Mouse (Mus musculus) myocyte (in vitro differentiated cells): ENCODE measurements around the gene Traf3. TPM values are rescaled to one million over a fixed set of nuclear protein-coding genes. Genes with fewer than 3 reads are reported as not detected.

ENCODE experiments used
- H3K27me3 ChIP-seq: one replicate; pipeline ENCODE4 v1.6.1; 2011; ENCODE audit not compliant: control insufficient read depth, insufficient read depth, insufficient read length
- H3K36me3 ChIP-seq: one replicate; pipeline ENCODE4 v1.6.1; 2011; ENCODE audit not compliant: control insufficient read depth, insufficient read depth
- H3K4me2 ChIP-seq: one replicate; pipeline ENCODE4 v1.6.1; 2011; ENCODE audit warnings: low read depth, control low read depth
- H3K4me3 ChIP-seq: one replicate; pipeline ENCODE4 v1.5.1; 2011; ENCODE audit warnings: mild to moderate bottlenecking, control low read depth, moderate library complexity
- H3K79me2 ChIP-seq: one replicate; pipeline ENCODE4 v1.6.1; 2011; ENCODE audit not compliant: control insufficient read depth, insufficient read depth
- H3ac ChIP-seq: one replicate; pipeline ENCODE4 v1.6.1; 2011; ENCODE audit not compliant: control insufficient read depth, insufficient read length
- CEBPB ChIP-seq: IDR thresholded peaks from 2 replicates; pipeline ENCODE4 v1.6.1; 2011; ENCODE audit warnings: mild to moderate bottlenecking, moderate library complexity; ENCODE audit not compliant: poor library complexity, insufficient read depth, severe bottlenecking
- E2F4 ChIP-seq: IDR thresholded peaks from one replicate; pipeline ENCODE4 v1.6.1; 2011; ENCODE audit warnings: mild to moderate bottlenecking, control low read depth, moderate library complexity; ENCODE audit not compliant: insufficient read depth
- MAX ChIP-seq: IDR thresholded peaks from one replicate; pipeline ENCODE4 v1.6.1; 2011; ENCODE audit warnings: low read depth, mild to moderate bottlenecking, control low read depth
- MYOD1 ChIP-seq, 3 experiments: IDR thresholded peaks; one replicate each; pipeline ENCODE4 v1.6.1; 2011; ENCODE audit warnings: control low read depth in 2 of 3, low read depth in 2 of 3, mild to moderate bottlenecking in 2 of 3, moderate library complexity in 1 of 3; ENCODE audit not compliant: insufficient read length in 2 of 3, control insufficient read depth in 1 of 3
- MYOG ChIP-seq, 3 experiments: IDR thresholded peaks; one replicate each; pipeline ENCODE4 v1.6.1; 2011; ENCODE audit warnings: control low read depth in 2 of 3, low read depth in 2 of 3, mild to moderate bottlenecking in 2 of 3; ENCODE audit not compliant: insufficient read length in 2 of 3, control insufficient read depth in 1 of 3, insufficient read depth in 1 of 3
- POLR2A ChIP-seq: IDR thresholded peaks from one replicate; pipeline ENCODE4 v1.6.1; 2011; ENCODE audit warnings: low read depth, mild to moderate bottlenecking, control low read depth, moderate library complexity; ENCODE audit not compliant: insufficient read length
- POLR2AphosphoS2 ChIP-seq: IDR thresholded peaks from one replicate; pipeline ENCODE4 v1.6.1; 2011; ENCODE audit warnings: low read depth, control low read depth; ENCODE audit not compliant: insufficient read length
- REST ChIP-seq: IDR thresholded peaks from one replicate; pipeline ENCODE4 v1.6.1; 2011; ENCODE audit warnings: mild to moderate bottlenecking, control low read depth, moderate library complexity; ENCODE audit not compliant: insufficient read depth, insufficient read length
- SRF ChIP-seq: IDR thresholded peaks from one replicate; pipeline ENCODE4 v1.6.1; 2011; ENCODE audit warnings: low read depth; ENCODE audit not compliant: control insufficient read depth, insufficient read length
- TCF12 ChIP-seq: IDR thresholded peaks from one replicate; pipeline ENCODE4 v1.6.1; 2011; ENCODE audit warnings: mild to moderate bottlenecking, control low read depth; ENCODE audit not compliant: poor library complexity, insufficient read depth, severe bottlenecking
- TCF3 ChIP-seq: IDR thresholded peaks from one replicate; pipeline ENCODE4 v1.6.1; 2011; ENCODE audit warnings: low read depth, control low read depth; ENCODE audit not compliant: insufficient read length
- USF1 ChIP-seq: IDR thresholded peaks from one replicate; pipeline ENCODE4 v1.6.1; 2011; ENCODE audit warnings: low read depth, mild to moderate bottlenecking, control low read depth, moderate library complexity
- polyA plus RNA-seq: library from polyadenylated mRNA; unstranded; fragments of >200 nt; fragmentation: generic; extraction: Trizol; gene quantifications from one replicate; pipeline ENCODE4 v1.2.1, GENCODE M21; 2012; ENCODE audit warnings: missing spikeins

Gene Traf3
- polyA plus RNA-seq, 1 experiment = 8.7 TPM

- Histone ChIP-seq H3K4me2 (peak overlapping the region; percentile 72), H3ac (peak overlapping the region; percentile 40), H3K4me3 (peak overlapping the region; percentile 49), H3K79me2 (peaks cover 40% of the 10 kb centered on the region), H3K36me3 (no peaks in the 10 kb centered on the region), H3K27me3 (no peaks in the 10 kb centered on the region)
- TF ChIP-seq USF1 = no peak
- no peak for TF ChIP-seq CEBPB
- no peak for TF ChIP-seq TCF3
- TF ChIP-seq MYOG (IDR thresholded peaks at IDR 0.05; ENCODE audit: control insufficient read depth in 1 of 3, insufficient read depth in 1 of 3, insufficient read length in 2 of 3, low read depth in 2 of 3) = no peak
- TF ChIP-seq REST = no peak
Observed at GRCm38 (mm10) chr12:111166681-111167289, 615 bp downstream of the Traf3 start.

GRCm38 (mm10) chr12:111168891-111169290 lies 2.7 kb downstream of the Traf3 start:
- H3ac ChIP-seq = no peak overlapping the region
- no peaks in the 10 kb centered on the region for H3K27me3 ChIP-seq
- TF ChIP-seq TCF3 (no peak), MAX (no peak), SRF (no peak), REST (no peak), E2F4 (no peak), CEBPB (no peak), POLR2AphosphoS2 (no peak), TCF12 (no peak), MYOG (IDR thresholded peaks at IDR 0.05; ENCODE audit: control insufficient read depth in 1 of 3, insufficient read depth in 1 of 3, insufficient read length in 2 of 3, low read depth in 2 of 3) (no peak), POLR2A (no peak), MYOD1 (IDR thresholded peaks at IDR 0.05; ENCODE audit: control insufficient read depth in 1 of 3, insufficient read length in 2 of 3, low read depth in 2 of 3) (no peak), USF1 (no peak)
- H3K79me2 ChIP-seq = peaks cover 54% of the 10 kb centered on the region
- no peak overlapping the region for H3K4me3 ChIP-seq
- H3K36me3 ChIP-seq = peaks cover 3% of the 10 kb centered on the region
- H3K4me2 ChIP-seq = no peak overlapping the region

- Histone ChIP-seq H3K79me2 (peaks cover 62% of the 10 kb centered on the region), H3K27me3 (no peaks in the 10 kb centered on the region), H3K36me3 (peaks cover 3% of the 10 kb centered on the region), H3K4me3 (no peak overlapping the region), H3K4me2 (no peak overlapping the region), H3ac (no peak overlapping the region)
- TF ChIP-seq MYOD1 (IDR thresholded peaks at IDR 0.05; ENCODE audit: control insufficient read depth in 1 of 3, insufficient read length in 2 of 3, low read depth in 2 of 3) = no peak
Observed at GRCm38 (mm10) chr12:111178772-111179171, 12.6 kb downstream of the Traf3 start.

GRCm38 (mm10) chr12:111181848-111182247 lies 15.7 kb downstream of the Traf3 start:
- Histone ChIP-seq H3K4me3 (no peak overlapping the region), H3K79me2 (peaks cover 52% of the 10 kb centered on the region), H3K4me2 (no peak overlapping the region), H3K27me3 (no peaks in the 10 kb centered on the region), H3ac (no peak overlapping the region), H3K36me3 (no peaks in the 10 kb centered on the region)
- no peak for TF ChIP-seq POLR2AphosphoS2
- no peak for TF ChIP-seq TCF3
- TF ChIP-seq REST = no peak
- TF ChIP-seq MAX = no peak
- no peak for TF ChIP-seq MYOG (IDR thresholded peaks at IDR 0.05; ENCODE audit: control insufficient read depth in 1 of 3, insufficient read depth in 1 of 3, insufficient read length in 2 of 3, low read depth in 2 of 3)
- no peak for TF ChIP-seq USF1
- no peak for TF ChIP-seq TCF12
- TF ChIP-seq MYOD1 (IDR thresholded peaks at IDR 0.05; ENCODE audit: control insufficient read depth in 1 of 3, insufficient read length in 2 of 3, low read depth in 2 of 3) = no peak

GRCm38 (mm10) chr12:111182378-111182777 lies 16.2 kb downstream of the Traf3 start:
- TF ChIP-seq SRF (no peak), MYOG (IDR thresholded peaks at IDR 0.05; ENCODE audit: control insufficient read depth in 1 of 3, insufficient read depth in 1 of 3, insufficient read length in 2 of 3, low read depth in 2 of 3) (no peak), MAX (no peak), CEBPB (no peak), POLR2A (no peak)
- Histone ChIP-seq H3K4me2 (no peak overlapping the region), H3ac (no peak overlapping the region), H3K36me3 (no peaks in the 10 kb centered on the region), H3K4me3 (no peak overlapping the region), H3K27me3 (no peaks in the 10 kb centered on the region), H3K79me2 (peaks cover 52% of the 10 kb centered on the region)
